Comparison of ENCODE assay signal across 30 mouse cellular contexts in genomic region chr6:100412486-100412885, GRCm38 (mm10).
DNase-seq lines count a peak whose midpoint lies in the region; ATAC-seq and TF ChIP-seq lines count a peak whose summit lies in the region.
"Had no signal": no experiment of that assay in that cellular context is flagged by ENCODE, and none has a peak within 500 bp of the region (broad histone marks: within the 10 kb centered on the region; RNA-seq: fewer than 3 reads in every experiment).

No protein-coding gene starts in this region.

- TF ChIP-seq POLR2A in brain, embryonic 14.5 days (IDR thresholded peaks at IDR 0.05; ENCODE audit: borderline replicate concordance, extremely low read depth, insufficient read depth, insufficient read length, poor library complexity, severe bottlenecking), result no peak

- H3K27ac ChIP-seq in embryonic facial prominence, embryonic 14.5 days (replicated peaks; ENCODE audit: low read depth, low read length), result no peak overlapping the region
- no peak overlapping the region for H3K27ac ChIP-seq in embryonic facial prominence, embryonic 10.5 days (replicated peaks)
- no peak overlapping the region for H3K27ac ChIP-seq in liver, embryonic 16.5 days (ENCODE audit: low read length)
- no peak overlapping the region for H3K27ac ChIP-seq in intestine, postnatal 0 days (ENCODE audit: low read depth, low read length)
- H3K27ac ChIP-seq: embryonic facial prominence, embryonic 12.5 days; forebrain, embryonic 12.5 days; forebrain, embryonic 15.5 days; heart, embryonic 15.5 days; hindbrain, embryonic 14.5 days; hindbrain, postnatal 0 days had no signal

- H3K4me1 ChIP-seq in embryonic facial prominence, embryonic 14.5 days (ENCODE audit: control insufficient read depth, insufficient read depth, low read length), result no peaks in the 10 kb centered on the region
- H3K4me1 ChIP-seq in embryonic facial prominence, embryonic 10.5 days, result peaks cover 31% of the 10 kb centered on the region
- peaks cover 3% of the 10 kb centered on the region; the same call in 1 of the 2 replicates for H3K4me1 ChIP-seq in liver, embryonic 16.5 days (ENCODE audit: control insufficient read depth, low read depth, low read length)
- H3K4me1 ChIP-seq in intestine, postnatal 0 days (replicated peaks; ENCODE audit: control insufficient read depth, insufficient read depth, low read length), result no peaks in the 10 kb centered on the region
- H3K4me1 ChIP-seq: forebrain, embryonic 12.5 days; forebrain, embryonic 15.5 days had no signal

- no peak for TF ChIP-seq CTCF in brain, embryonic 14.5 days (IDR thresholded peaks at IDR 0.05; ENCODE audit: borderline replicate concordance, extremely low read depth, insufficient read depth, insufficient read length)
- TF ChIP-seq CTCF in intestine, postnatal 0 days (IDR thresholded peaks at IDR 0.05; ENCODE audit: low read depth), result no peak

- no peak overlapping the region for H3K9ac ChIP-seq in embryonic facial prominence, embryonic 14.5 days (ENCODE audit: low read depth, low read length)
- no peak overlapping the region for H3K9ac ChIP-seq in liver, embryonic 16.5 days (ENCODE audit: low read depth, low read length)
- no peak overlapping the region for H3K9ac ChIP-seq in intestine, postnatal 0 days (ENCODE audit: low read depth, low read length)
- H3K9ac ChIP-seq: embryonic facial prominence, embryonic 12.5 days; forebrain, embryonic 12.5 days; forebrain, embryonic 15.5 days; heart, embryonic 12.5 days; heart, embryonic 15.5 days; hindbrain, embryonic 14.5 days had no signal

- 31% methylated on average over 5 of the region's 5 CpGs for WGBS in embryonic facial prominence, embryonic 14.5 days
- WGBS in embryonic facial prominence, embryonic 10.5 days, result 43% methylated on average over 5 of the region's 5 CpGs
- WGBS in liver, embryonic 16.5 days (ENCODE audit: insufficient replicate concordance), result 42% methylated on average over 5 of the region's 5 CpGs
- WGBS in intestine, postnatal 0 days, result 42% methylated on average over 5 of the region's 5 CpGs

- DNase-seq in embryonic facial prominence, embryonic 14.5 days (ENCODE audit: low spot score), result no peak
- no peak for DNase-seq in embryonic facial prominence, embryonic 10.5 days (ENCODE audit: low spot score)
- no peak for DNase-seq in liver
- DNase-seq in brain, embryonic 14.5 days (ENCODE audit: low read depth), result peak; percentile 57
- no peak for DNase-seq in adrenal gland, postnatal 25 days
- DNase-seq: adrenal gland, adult 2 months; adrenal gland, postnatal 14 days; B cell, adult 2 months; cerebellum, adult 11 months; cerebellum, adult 2 months; cerebellum, adult 9-11 months; cerebellum, postnatal 25 days; embryo, embryonic 11 days; gastrocnemius, postnatal 25 days; heart, adult 18-20 months; heart, postnatal 10 days; heart, postnatal 4 days had no signal

- ATAC-seq in embryonic facial prominence, embryonic 14.5 days (ENCODE audit: low read depth), result peak; percentile 41; the same call in 1 of the 2 replicates
- ATAC-seq in liver, embryonic 16.5 days (ENCODE audit: low read depth), result 0 out of 2 replicates have a peak, but pooled peaks have one; percentile 27
- ATAC-seq in intestine, postnatal 0 days, result no peak
- ATAC-seq: forebrain, embryonic 15.5 days; hindbrain, postnatal 0 days; inflammation-experienced regulatory T-cells, adult 6 months had no signal

- H3K36me3 ChIP-seq in embryonic facial prominence, embryonic 14.5 days (ENCODE audit: control insufficient read depth, insufficient read depth, low read length), result no peaks in the 10 kb centered on the region
- no peaks in the 10 kb centered on the region for H3K36me3 ChIP-seq in embryonic facial prominence, embryonic 10.5 days (replicated peaks)
- H3K36me3 ChIP-seq in liver, embryonic 16.5 days (ENCODE audit: control insufficient read depth, insufficient read depth), result no peaks in the 10 kb centered on the region
- no peaks in the 10 kb centered on the region for H3K36me3 ChIP-seq in intestine, postnatal 0 days (ENCODE audit: control insufficient read depth, insufficient read depth)
- H3K36me3 ChIP-seq: embryonic facial prominence, embryonic 12.5 days; forebrain, embryonic 12.5 days; forebrain, embryonic 15.5 days; G1E; heart, embryonic 12.5 days; heart, embryonic 15.5 days had no signal

- H3K4me2 ChIP-seq in embryonic facial prominence, embryonic 14.5 days (ENCODE audit: low read depth, low read length), result no peak overlapping the region
- H3K4me2 ChIP-seq in liver, embryonic 16.5 days (ENCODE audit: low read depth, low read length), result no peak overlapping the region
- no peak overlapping the region for H3K4me2 ChIP-seq in intestine, postnatal 0 days (replicated peaks; ENCODE audit: low read depth)
- H3K4me2 ChIP-seq: embryonic facial prominence, embryonic 12.5 days; forebrain, embryonic 12.5 days; forebrain, embryonic 15.5 days; heart, embryonic 12.5 days; heart, embryonic 15.5 days; hindbrain, embryonic 14.5 days had no signal

- no peak overlapping the region for H3K4me3 ChIP-seq in embryonic facial prominence, embryonic 14.5 days (ENCODE audit: low read depth, low read length)
- no peak overlapping the region for H3K4me3 ChIP-seq in embryonic facial prominence, embryonic 10.5 days
- H3K4me3 ChIP-seq in liver, embryonic 16.5 days (ENCODE audit: low read depth, low read length), result no peak overlapping the region
- no peak overlapping the region for H3K4me3 ChIP-seq in intestine, postnatal 0 days (ENCODE audit: low read depth, low read length)
- H3K4me3 ChIP-seq: embryonic facial prominence, embryonic 12.5 days; erythroblast, embryonic 14.5 days; forebrain, embryonic 12.5 days; forebrain, embryonic 15.5 days; heart, embryonic 12.5 days; heart, embryonic 15.5 days had no signal

- H3K27me3 ChIP-seq in embryonic facial prominence, embryonic 14.5 days (replicated peaks; ENCODE audit: control insufficient read depth, insufficient read depth, low read length), result no peaks in the 10 kb centered on the region; the same call in 1 of the 2 replicates
- H3K27me3 ChIP-seq in embryonic facial prominence, embryonic 10.5 days (replicated peaks; ENCODE audit: low read depth, poor library complexity, severe bottlenecking), result peaks cover 68% of the 10 kb centered on the region
- H3K27me3 ChIP-seq in liver, embryonic 16.5 days (ENCODE audit: control insufficient read depth, insufficient read depth, low read depth, low read length), result no peaks in the 10 kb centered on the region
- no peaks in the 10 kb centered on the region for H3K27me3 ChIP-seq in intestine, postnatal 0 days (replicated peaks; ENCODE audit: control insufficient read depth, insufficient read depth, low read length)
- H3K27me3 ChIP-seq: CH12.LX; forebrain, embryonic 15.5 days; heart, embryonic 12.5 days had no signal

- H3K9me3 ChIP-seq in embryonic facial prominence, embryonic 14.5 days (ENCODE audit: control insufficient read depth, low read length), result 0 out of 2 replicates have a peak, but pooled peaks cover 5% of the 10 kb centered on the region
- no peaks in the 10 kb centered on the region for H3K9me3 ChIP-seq in embryonic facial prominence, embryonic 10.5 days
- H3K9me3 ChIP-seq in liver, embryonic 16.5 days (replicated peaks; ENCODE audit: control insufficient read depth, low read length), result no peaks in the 10 kb centered on the region
- no peaks in the 10 kb centered on the region for H3K9me3 ChIP-seq in intestine, postnatal 0 days (ENCODE audit: control insufficient read depth)
- H3K9me3 ChIP-seq: embryonic facial prominence, embryonic 12.5 days; forebrain, embryonic 12.5 days; forebrain, embryonic 15.5 days; heart, embryonic 12.5 days; heart, embryonic 15.5 days had no signal
